Mouse (Mus musculus): Measurements from ENCODE around the gene Dusp5.

The Dusp5 gene

DNA sequence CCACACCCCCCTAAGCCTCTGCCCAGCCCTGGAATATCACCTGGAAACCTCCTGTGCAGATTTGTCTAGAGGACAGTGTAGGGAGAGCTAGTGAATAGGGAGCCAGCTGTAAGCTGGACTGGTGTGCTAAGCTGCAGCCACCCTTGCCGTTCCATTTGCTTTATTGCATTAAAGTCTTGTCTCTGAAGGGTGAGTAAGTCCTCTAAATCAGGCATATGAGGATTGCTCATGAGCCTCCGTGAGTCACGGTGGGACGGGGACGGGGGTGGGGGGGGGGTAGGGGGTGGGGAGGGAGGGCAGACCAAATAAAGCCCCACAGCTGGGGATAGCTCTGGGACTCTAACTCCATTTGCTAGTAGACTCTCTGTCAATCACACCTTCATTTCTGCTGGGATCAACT, 14.7 kb downstream of the Dusp5 start:
- WGBS: 28% methylated on average over 5 of the region's 5 CpGs

GRCm38 (mm10) chr19:53544923-53545561, 16.1 kb downstream of the Dusp5 start:
- WGBS: 62% methylated on average over 4 of the region's 4 CpGs

- WGBS: 59% methylated on average over 8 of the region's 8 CpGs
Measured at GRCm38 (mm10) chr19:53547597-53547996, 18.7 kb downstream of the Dusp5 start.

- WGBS: 53% methylated on average over 12 of the region's 12 CpGs
Measured at GRCm38 (mm10) chr19:53550972-53551371, 22.1 kb downstream of the Dusp5 start.

DNA sequence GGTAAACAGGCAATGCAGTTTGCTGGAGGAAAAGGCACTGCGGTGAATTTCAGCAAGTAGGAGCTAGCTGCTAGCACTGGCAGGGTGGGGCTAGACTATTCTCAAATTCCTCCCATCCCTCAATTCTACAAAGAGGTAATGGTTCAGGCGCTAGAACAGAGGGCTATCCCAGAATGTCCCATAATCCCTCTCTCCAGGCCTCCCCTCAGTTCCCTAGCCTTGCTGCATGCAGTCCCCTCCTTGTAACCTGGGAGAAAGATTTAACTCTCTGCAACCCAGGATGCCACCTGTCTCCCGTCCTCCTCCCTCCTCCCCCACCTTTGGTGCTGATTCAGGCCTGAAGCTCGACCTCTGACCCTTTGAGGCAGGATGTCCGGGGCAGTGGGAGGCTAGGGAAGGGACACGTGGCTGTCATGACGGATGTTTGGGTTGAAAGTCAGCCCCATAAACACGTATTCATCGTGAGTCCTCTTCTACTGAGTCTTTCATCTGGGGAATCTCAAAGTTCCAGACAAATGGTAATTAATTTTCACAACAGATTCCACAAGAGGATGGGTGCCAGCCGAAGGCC, 23.4 kb downstream of the Dusp5 start:
- WGBS: 61% methylated on average over 10 of the region's 10 CpGs

GRCm38 (mm10) chr19:53552795-53553194, 23.9 kb downstream of the Dusp5 start:
- WGBS: 46% methylated on average over 6 of the region's 6 CpGs

- WGBS: 89% methylated on average over 11 of the region's 11 CpGs
Measured at GRCm38 (mm10) chr19:53554402-53554801, 25.5 kb downstream of the Dusp5 start.

DNA sequence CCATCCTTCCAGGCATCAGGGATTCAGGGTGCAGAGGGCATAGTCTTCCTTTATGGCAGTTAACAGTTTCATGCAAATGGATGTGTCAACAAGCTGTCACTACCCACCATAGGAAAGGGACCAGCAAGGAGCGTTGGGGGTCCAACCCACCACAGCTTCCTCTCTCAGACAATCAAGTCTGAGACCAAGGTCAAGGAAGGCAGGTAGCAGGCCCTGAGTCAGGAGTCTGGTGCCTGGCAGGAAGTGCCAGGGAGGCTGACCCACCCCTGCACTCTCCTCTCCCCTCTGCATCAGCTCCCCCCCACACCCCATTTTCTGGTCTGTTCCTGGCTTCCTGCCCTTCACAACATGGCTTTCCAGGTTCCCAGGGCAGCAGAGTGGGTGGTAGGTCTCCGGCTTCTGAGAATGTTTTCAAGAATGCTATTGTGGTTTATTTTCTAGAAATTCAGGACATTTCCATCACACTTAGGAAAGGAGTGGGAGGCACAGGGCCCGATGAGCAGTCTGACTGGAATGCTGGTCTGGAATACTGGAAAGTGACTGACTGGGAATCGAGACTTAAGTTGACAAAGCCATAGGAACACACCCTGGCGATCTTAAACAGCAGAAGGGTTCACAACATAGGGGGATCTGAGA, 26.2 kb downstream of the Dusp5 start:
- 63% methylated on average over 5 of the region's 5 CpGs for WGBS

DNA sequence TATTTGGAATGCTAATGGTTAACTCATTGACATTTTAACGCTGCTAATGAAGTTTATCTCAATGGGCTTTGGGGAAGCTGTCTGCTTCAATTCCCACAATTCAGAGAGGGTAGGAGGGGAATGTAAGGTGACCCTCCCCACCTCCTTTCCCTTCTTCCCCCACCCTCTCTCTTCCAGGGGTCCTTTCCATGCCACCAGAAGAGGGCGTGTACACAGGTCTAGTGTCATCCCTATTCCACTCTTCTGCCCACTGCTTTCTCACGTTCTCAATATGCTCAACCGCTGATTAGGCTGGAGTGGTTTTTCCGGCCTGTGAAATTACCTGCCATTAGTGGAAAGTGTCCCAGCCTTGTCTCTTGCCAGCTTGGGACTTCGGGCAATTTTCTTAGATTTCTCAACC, 27.9 kb downstream of the Dusp5 start:
- WGBS: 47% methylated on average over 6 of the region's 6 CpGs

DNA sequence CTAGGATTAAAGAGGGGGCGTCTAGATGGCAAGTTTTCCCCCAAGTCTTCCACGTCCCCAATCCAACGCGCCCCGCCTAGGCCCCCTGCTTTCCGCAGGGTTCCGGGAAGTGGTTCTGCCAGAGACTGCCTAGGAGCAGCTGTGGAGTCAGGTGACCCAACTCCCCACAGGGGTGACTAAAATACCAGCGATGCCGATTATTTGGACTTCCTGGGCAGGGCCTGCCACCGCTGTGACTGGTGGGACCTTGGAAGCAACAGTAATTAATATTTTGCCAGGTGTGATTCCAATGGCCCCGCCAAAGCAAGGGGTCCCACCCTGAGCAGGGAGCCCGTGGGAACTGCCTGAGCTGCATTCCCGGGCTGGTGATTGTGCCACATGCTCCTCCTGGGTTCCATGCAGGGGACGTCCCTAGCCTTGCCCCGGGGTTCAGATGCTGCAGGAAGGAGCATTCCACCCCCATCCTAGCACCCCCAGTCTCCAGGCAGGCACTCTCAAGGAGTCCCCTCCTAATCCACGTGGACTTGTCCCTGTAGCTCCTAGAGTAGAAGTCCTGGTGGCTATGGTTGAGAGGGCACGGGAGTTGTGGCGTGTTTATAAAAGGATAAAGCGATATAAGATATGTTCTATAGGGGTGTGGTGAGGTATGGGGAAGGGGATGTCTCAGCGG, 28.5 kb downstream of the Dusp5 start:
- 46% methylated on average over 20 of the region's 20 CpGs for WGBS

DNA sequence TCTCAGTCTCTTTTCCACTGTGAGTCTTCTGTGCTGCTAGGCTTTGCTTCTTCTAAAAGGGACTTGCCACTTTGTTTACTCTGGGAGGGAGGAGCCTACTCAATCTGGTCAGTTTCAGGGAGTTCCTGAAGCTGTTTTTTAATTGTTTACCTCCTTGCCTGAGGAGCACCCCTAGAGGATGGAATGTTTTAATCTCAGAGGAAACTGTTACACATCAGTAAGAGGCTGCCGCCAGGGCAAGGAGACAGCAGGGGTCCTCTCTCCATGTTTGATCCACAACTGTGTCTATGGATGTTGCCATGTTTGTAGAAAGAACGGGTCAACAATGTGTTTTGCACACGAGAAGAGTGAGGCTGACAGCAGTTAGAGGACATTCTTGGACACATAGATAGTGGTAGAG, 31.5 kb downstream of the Dusp5 start:
- 82% methylated on average over 3 of the region's 3 CpGs for WGBS

- 74% methylated on average over 4 of the region's 4 CpGs for WGBS
Measured at GRCm38 (mm10) chr19:53564174-53564573, 35.3 kb downstream of the Dusp5 start.

DNA sequence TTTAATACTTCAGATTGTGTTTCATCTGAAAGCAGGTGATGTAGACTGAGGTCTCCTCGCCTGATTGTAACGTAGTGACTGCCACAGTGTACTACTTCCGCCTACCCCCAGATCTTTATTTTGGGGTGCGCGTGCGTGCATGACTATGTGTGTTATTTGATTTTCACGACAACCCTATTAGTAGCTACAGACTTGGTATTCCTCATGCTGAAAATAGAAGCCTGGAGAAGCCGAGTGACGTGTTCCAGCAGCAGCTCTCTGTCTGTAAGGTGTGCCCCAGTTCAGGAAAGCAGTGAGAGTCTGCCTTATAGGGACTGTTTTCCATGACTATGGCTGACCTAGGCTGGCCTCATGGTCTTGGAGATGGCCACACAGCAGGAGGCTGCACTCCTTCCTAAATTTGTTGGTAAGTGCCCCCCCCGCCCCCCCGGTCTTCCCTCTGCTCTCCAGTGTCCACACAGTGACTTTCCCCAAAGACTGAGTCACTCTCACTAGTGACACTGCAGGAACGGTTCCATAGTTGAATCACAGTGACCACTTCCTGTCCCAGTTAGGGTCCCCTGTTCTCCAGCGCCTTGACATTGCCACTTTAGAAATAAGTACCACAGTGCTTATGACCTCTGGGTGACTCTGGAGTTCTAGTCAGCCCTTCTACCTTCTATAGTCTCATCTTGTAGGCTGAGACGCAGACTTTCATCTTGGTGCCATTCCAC, 36.8 kb downstream of the Dusp5 start:
- WGBS: 83% methylated on average over 14 of the region's 14 CpGs

- WGBS: 23% methylated on average over 11 of the region's 11 CpGs
Measured at GRCm38 (mm10) chr19:53567864-53568263, 39.0 kb downstream of the Dusp5 start.

DNA sequence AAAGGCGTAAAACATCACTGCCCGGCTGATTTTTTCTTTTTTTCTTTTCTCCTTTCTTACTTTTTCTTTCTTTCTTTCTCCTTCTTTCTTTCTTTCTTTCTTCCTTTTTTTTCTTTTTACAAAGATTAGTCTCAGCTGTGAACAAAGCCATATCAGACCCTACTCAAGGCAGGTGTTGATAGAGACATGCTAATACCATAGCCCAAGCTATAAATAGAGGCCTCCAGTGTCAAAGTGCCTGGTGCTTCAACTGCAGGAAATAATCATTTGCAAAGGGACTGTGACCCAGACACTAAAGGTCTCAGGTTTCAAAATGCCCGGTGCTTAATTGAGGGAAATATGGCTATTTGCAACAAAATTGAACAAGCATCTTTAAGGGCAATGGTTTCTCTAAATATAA, 39.6 kb downstream of the Dusp5 start:
- 89% methylated on average over 3 of the region's 3 CpGs for WGBS

DNA sequence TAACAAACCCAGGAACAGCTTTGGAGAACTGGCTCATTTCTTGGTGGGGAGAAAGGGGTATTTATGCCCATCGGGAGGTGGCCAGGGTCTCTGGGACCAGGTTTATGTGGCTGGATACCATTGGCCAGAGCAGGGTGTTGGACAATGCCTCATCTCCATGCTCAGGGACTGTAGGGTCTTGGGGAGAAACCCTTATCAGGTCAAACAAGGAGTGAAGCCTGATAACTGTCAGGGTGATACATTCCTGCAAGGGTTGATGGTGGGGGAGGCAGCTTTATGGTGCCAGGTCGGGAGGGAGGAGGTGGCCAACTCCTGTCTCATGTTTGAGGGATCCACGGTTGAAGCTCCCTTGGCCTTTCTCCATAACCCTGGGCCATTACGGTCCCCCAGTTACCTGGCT, 42.1 kb downstream of the Dusp5 start:
- 93% methylated on average over 4 of the region's 4 CpGs for WGBS

- WGBS: 81% methylated on average over 18 of the region's 18 CpGs
Measured at GRCm38 (mm10) chr19:53571501-53572428, 42.9 kb downstream of the Dusp5 start.

DNA sequence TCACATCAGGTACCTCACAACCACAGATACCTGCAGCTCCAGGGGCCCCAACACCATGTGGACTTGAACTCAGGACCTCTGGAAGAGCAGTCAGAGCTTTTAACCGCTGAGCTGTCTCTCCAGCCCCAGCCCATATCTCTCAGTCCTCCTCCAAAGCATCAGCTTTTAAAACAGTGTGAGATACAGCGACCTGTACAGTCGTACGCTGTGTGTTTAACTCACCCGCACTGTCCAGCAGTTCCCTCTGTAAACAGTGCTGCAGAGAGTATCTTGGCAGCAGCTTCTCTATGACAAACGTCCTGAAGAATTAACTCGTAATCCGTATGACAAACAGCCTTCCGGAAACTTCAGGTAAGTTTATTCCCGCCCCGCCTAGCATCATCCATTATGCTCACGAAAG, 43.7 kb downstream of the Dusp5 start:
- WGBS: 85% methylated on average over 12 of the region's 12 CpGs

DNA sequence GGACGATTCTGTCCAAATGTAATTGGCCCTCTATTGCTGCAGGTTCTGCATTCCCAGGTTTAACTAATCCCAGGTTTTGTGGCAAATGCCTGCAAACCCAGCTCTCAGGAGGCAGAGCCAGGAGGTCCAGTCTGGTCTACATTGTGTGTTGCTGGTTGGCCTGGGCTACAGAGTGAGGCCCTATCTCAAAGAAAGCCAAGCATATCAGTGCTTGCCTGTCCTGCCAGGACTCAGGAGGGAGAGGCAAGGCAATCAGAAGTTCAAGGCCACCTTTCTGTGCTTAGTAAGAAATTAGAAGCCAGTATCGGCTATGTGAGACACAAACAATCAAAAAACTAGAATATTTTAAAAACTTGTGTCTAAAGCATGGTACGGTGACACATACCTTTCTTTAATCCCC, 44.2 kb downstream of the Dusp5 start:
- 84% methylated on average over 3 of the region's 3 CpGs for WGBS

DNA sequence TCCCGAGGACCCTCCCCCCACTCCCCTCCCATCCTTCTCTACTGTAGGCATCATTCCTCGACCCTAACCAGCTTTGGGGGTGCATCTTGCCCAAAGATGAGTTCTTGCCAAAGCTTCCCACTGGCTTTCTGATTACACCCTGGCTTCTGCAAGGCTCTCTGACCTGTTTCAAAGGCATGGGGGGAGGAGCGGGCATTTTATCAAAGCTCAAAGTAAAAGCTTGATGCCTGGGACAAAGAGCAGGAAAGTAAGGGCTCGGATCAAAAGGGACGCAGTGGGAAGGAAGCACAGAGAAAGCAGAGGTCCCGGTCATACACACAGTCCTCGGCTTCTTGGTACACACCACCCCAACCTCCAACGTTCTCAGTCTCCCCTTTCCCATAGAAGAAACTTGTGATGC, 45.2 kb downstream of the Dusp5 start:
- 62% methylated on average over 8 of the region's 8 CpGs for WGBS

DNA sequence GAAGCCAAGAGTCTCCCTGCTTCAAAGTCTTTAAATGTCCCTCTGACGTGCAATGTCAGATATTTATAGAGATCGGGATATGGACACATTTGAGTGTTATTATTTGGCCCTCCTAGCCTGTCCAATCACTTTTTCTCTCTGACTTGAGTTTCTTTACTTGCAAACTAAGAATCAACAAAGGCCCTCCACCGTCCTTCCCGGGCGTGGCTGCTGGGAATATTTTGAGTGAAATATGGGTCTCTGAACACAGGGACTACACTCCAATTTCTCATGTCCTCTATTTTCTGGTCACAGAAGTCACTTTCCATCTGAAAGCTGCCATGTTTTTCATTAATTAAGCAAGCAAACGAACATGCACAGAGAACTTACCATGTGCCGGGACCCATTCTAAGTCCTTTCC, 45.6 kb downstream of the Dusp5 start:
- WGBS: 88% methylated on average over 7 of the region's 7 CpGs
